Mouse (Mus musculus) heart, adult 2 months (tissue): Measurements from ENCODE around the gene Slc2a13.

Experiments used
- CTCF ChIP-seq: fragments of 200-600 bp; IDR thresholded peaks from 2 replicates; pipeline ENCODE4 v1.8.1; 2022; ENCODE audit warnings: antibody characterized with exemption, mild to moderate bottlenecking, moderate library complexity
- EP300 ChIP-seq: fragments of 200-500 bp; IDR thresholded peaks from 2 replicates; pipeline ENCODE4 v1.6.1; 2011; ENCODE audit warnings: low read depth, low read length, control low read depth; ENCODE audit not compliant: insufficient read depth
- POLR2A ChIP-seq: fragments of 200-500 bp; IDR thresholded peaks from 2 replicates; pipeline ENCODE4 v1.6.1; 2011; ENCODE audit warnings: mild to moderate bottlenecking, low read depth, low read length, control low read depth; ENCODE audit not compliant: insufficient read depth

DNA sequence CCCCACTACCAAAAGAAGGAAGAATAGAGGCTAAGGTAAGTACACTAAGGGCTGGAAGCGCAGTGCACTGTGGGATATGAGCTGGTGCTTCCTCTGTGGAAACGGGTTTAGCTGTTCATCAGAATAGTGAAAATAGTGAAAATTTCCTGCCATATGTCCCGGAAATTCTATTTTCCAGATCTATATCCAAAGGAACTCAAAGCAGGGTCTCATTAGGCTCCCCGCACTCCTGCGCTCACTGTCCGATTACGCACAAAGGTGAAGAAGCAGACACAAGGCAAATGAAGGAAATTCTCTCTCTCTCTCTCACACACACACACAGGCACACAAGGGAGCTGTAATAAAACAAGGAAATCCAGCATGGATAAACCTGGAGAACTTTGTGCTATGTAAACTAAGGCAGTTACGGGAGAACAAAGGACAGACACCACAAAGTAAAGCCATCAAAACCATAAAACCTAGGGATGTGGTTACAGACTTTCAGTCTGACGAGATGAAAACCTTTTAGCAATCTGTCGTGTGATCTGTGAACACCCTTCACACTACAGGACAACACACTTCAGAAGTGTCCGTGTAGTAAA is 7.9 kb downstream of the Slc2a13 start:
- TF ChIP-seq CTCF (no peak), EP300 (no peak), POLR2A (no peak)
